Mouse (Mus musculus) stomach, embryonic 14.5 days (tissue): ENCODE results near the gene Ank2. TPM values are rescaled to one million over a fixed set of nuclear protein-coding genes. Genes with fewer than 3 reads are reported as not detected.

Source experiments
- ATAC-seq: fragments of 200-750 bp; cut with Nextera tagmentation; 2 replicates; pipeline ENCODE4 v1.8.0; 2017; ENCODE audit warnings: low read depth, moderate TSS enrichment; ENCODE audit not compliant: insufficient number of reproducible peaks, insufficient read depth, low FRiP score
- H3K27ac ChIP-seq: fragments of 300-500 bp; sonication (generic); 2 replicates; pipeline ENCODE4 v1.5.1; 2014; ENCODE audit warnings: mild to moderate bottlenecking, low read length, moderate library complexity, mixed read lengths
- H3K27me3 ChIP-seq: fragments of 300-500 bp; sonication (generic); 2 replicates; pipeline ENCODE4 v1.6.1; 2014; ENCODE audit warnings: low read length, control low read depth, mixed read lengths; ENCODE audit not compliant: control insufficient read depth, insufficient read depth
- H3K36me3 ChIP-seq: fragments of 300-500 bp; sonication (generic); 2 replicates; pipeline ENCODE4 v1.6.1; 2014; ENCODE audit warnings: mild to moderate bottlenecking, control low read depth, low read length, moderate library complexity, mixed read lengths; ENCODE audit not compliant: control insufficient read depth, insufficient read depth
- H3K4me1 ChIP-seq: fragments of 300-500 bp; sonication (generic); 2 replicates; pipeline ENCODE4 v1.6.1; 2014; ENCODE audit warnings: low read length, control low read depth, mixed read lengths; ENCODE audit not compliant: control insufficient read depth, insufficient read depth
- H3K4me2 ChIP-seq: fragments of 300-500 bp; sonication (generic); replicated peaks from 2 replicates; pipeline ENCODE4 v1.6.1; 2014; ENCODE audit warnings: low read depth, low read length, control low read depth
- H3K4me3 ChIP-seq: fragments of 300-500 bp; sonication (generic); 2 replicates; pipeline ENCODE4 v1.5.1; 2014; ENCODE audit warnings: low read depth, low read length, control low read depth
- H3K9ac ChIP-seq: fragments of 300-500 bp; sonication (generic); replicated peaks from 2 replicates; pipeline ENCODE4 v1.6.1; 2014; ENCODE audit warnings: low read depth, mild to moderate bottlenecking, control low read depth, low read length, moderate library complexity, mixed read lengths
- H3K9me3 ChIP-seq: fragments of 300-500 bp; sonication (generic); 2 replicates; pipeline ENCODE4 v1.6.1; 2016; ENCODE audit warnings: low read depth, low read length, control low read depth; ENCODE audit not compliant: control insufficient read depth
- WGBS: fragments of 180-500 bp; shearing (Covaris S2); extraction: QIAGEN DNeasy Blood & Tissue Kit; methylation state at CpG from one replicate; pipeline ENCODE4 v1.1.7; 2014; 5-methylcytosine and 5-hydroxymethylcytosine counted together
- polyA plus RNA-seq: library from polyadenylated mRNA; unstranded; fragments of >200 nt; fragmentation: Nextera tagmentation; extraction: Ambion mirVana; gene quantifications from 2 replicates; pipeline ENCODE4 v1.2.1, GENCODE M21; 2014

Gene Ank2
- polyA plus RNA-seq, 1 experiment from 2014 or later: 50.0 TPM

- no peak overlapping the region for H3K4me2 ChIP-seq
- ATAC-seq: no peak
- H3K27ac ChIP-seq: no peak overlapping the region
- no peaks in the 10 kb centered on the region for H3K9me3 ChIP-seq
- H3K4me1 ChIP-seq: no peaks in the 10 kb centered on the region
- H3K27me3 ChIP-seq: no peaks in the 10 kb centered on the region
- no peak overlapping the region for H3K4me3 ChIP-seq
- no peaks in the 10 kb centered on the region for H3K36me3 ChIP-seq
- H3K9ac ChIP-seq: no peak overlapping the region
These were observed 198.4 kb downstream of the Ank2 start for GRCm38 (mm10) chr3:127300790-127301189.

GRCm38 (mm10) chr3:127295921-127296320, 203.2 kb downstream of the Ank2 start:
- no peaks in the 10 kb centered on the region for H3K36me3 ChIP-seq
- WGBS: 74% methylated on average over 6 of the region's 6 CpGs
- no peak overlapping the region for H3K27ac ChIP-seq
- no peaks in the 10 kb centered on the region for H3K27me3 ChIP-seq
- no peak for ATAC-seq
- no peak overlapping the region for H3K9ac ChIP-seq
- no peak overlapping the region for H3K4me2 ChIP-seq
- H3K9me3 ChIP-seq: no peaks in the 10 kb centered on the region
- no peak overlapping the region for H3K4me3 ChIP-seq
- H3K4me1 ChIP-seq: no peaks in the 10 kb centered on the region

- no peak overlapping the region for H3K9ac ChIP-seq
- no peaks in the 10 kb centered on the region for H3K36me3 ChIP-seq
- H3K4me3 ChIP-seq: no peak overlapping the region
- H3K27ac ChIP-seq: no peak overlapping the region
- H3K27me3 ChIP-seq: no peaks in the 10 kb centered on the region
- no peak for ATAC-seq
- H3K9me3 ChIP-seq: no peaks in the 10 kb centered on the region
- no peak overlapping the region for H3K4me2 ChIP-seq
- WGBS: 75% methylated on average over 9 of the region's 9 CpGs
- H3K4me1 ChIP-seq: no peaks in the 10 kb centered on the region
These were observed 204.4 kb downstream of the Ank2 start for GRCm38 (mm10) chr3:127294610-127295349.

- Histone ChIP-seq H3K36me3 (no peaks in the 10 kb centered on the region), H3K4me3 (no peak overlapping the region), H3K4me1 (no peaks in the 10 kb centered on the region), H3K9me3 (no peaks in the 10 kb centered on the region), H3K4me2 (no peak overlapping the region), H3K9ac (no peak overlapping the region), H3K27ac (no peak overlapping the region), H3K27me3 (no peaks in the 10 kb centered on the region)
- 84% methylated on average over 14 of the region's 14 CpGs for WGBS
- no peak for ATAC-seq
These were observed 205.1 kb downstream of the Ank2 start for GRCm38 (mm10) chr3:127294079-127294478.

GRCm38 (mm10) chr3:127293479-127293874, 205.7 kb downstream of the Ank2 start:
- H3K4me2 ChIP-seq: no peak overlapping the region
- H3K27me3 ChIP-seq: no peaks in the 10 kb centered on the region
- H3K27ac ChIP-seq: no peak overlapping the region
- H3K9me3 ChIP-seq: no peaks in the 10 kb centered on the region
- no peak overlapping the region for H3K4me3 ChIP-seq
- WGBS: 82% methylated on average over 9 of the region's 9 CpGs
- no peak for ATAC-seq
- H3K4me1 ChIP-seq: no peaks in the 10 kb centered on the region
- H3K9ac ChIP-seq: no peak overlapping the region
- H3K36me3 ChIP-seq: no peaks in the 10 kb centered on the region

- Histone ChIP-seq H3K4me3 (no peak overlapping the region), H3K27ac (no peak overlapping the region), H3K27me3 (no peaks in the 10 kb centered on the region), H3K9ac (no peak overlapping the region), H3K9me3 (no peaks in the 10 kb centered on the region), H3K4me1 (no peaks in the 10 kb centered on the region), H3K36me3 (no peaks in the 10 kb centered on the region), H3K4me2 (no peak overlapping the region)
- ATAC-seq: no peak
- 76% methylated on average over 10 of the region's 10 CpGs for WGBS
These were observed 206.2 kb downstream of the Ank2 start for GRCm38 (mm10) chr3:127292864-127293478.

GRCm38 (mm10) chr3:127282277-127282676, 216.9 kb downstream of the Ank2 start:
- H3K36me3 ChIP-seq: no peaks in the 10 kb centered on the region
- no peak overlapping the region for H3K4me2 ChIP-seq
- no peaks in the 10 kb centered on the region for H3K27me3 ChIP-seq
- H3K4me1 ChIP-seq: no peaks in the 10 kb centered on the region
- 91% methylated on average over 5 of the region's 5 CpGs for WGBS
- H3K27ac ChIP-seq: no peak overlapping the region
- H3K9me3 ChIP-seq: no peaks in the 10 kb centered on the region
- H3K9ac ChIP-seq: no peak overlapping the region
- ATAC-seq: no peak
- no peak overlapping the region for H3K4me3 ChIP-seq

- no peak for ATAC-seq
- Histone ChIP-seq H3K27me3 (no peaks in the 10 kb centered on the region), H3K4me3 (no peak overlapping the region), H3K9me3 (no peaks in the 10 kb centered on the region), H3K27ac (no peak overlapping the region), H3K4me2 (no peak overlapping the region), H3K9ac (no peak overlapping the region), H3K4me1 (no peaks in the 10 kb centered on the region), H3K36me3 (no peaks in the 10 kb centered on the region)
- 79% methylated on average over 3 of the region's 3 CpGs for WGBS
These were observed 217.8 kb downstream of the Ank2 start for GRCm38 (mm10) chr3:127281390-127281789.

- H3K27me3 ChIP-seq: no peaks in the 10 kb centered on the region
- H3K9me3 ChIP-seq: no peaks in the 10 kb centered on the region
- H3K4me2 ChIP-seq: no peak overlapping the region
- H3K36me3 ChIP-seq: no peaks in the 10 kb centered on the region
- no peak overlapping the region for H3K9ac ChIP-seq
- no peaks in the 10 kb centered on the region for H3K4me1 ChIP-seq
- no peak for ATAC-seq
- H3K27ac ChIP-seq: no peak overlapping the region
- no peak overlapping the region for H3K4me3 ChIP-seq
These were observed 218.8 kb downstream of the Ank2 start for GRCm38 (mm10) chr3:127280376-127280775.
